Mouse (Mus musculus): ENCODE measurements around the gene Snx9. TPM values are rescaled to one million over a fixed set of nuclear protein-coding genes. Genes with fewer than 3 reads are reported as not detected.

The Snx9 gene
- polyA plus RNA-seq, 1 experiment from 2014 or later = 6.1 TPM

GRCm38 (mm10) chr17:5893574-5894148 lies 52.5 kb downstream of the Snx9 start:
- Histone ChIP-seq H3K4me1 (ENCODE audit: control insufficient read depth, insufficient read depth, low read depth, low read length) (no peaks in the 10 kb centered on the region), H3K9me3 (ENCODE audit: control insufficient read depth, low read length) (no peaks in the 10 kb centered on the region), H3K36me3 (ENCODE audit: control insufficient read depth, insufficient read depth, low read length) (no peaks in the 10 kb centered on the region), H3K4me3 (ENCODE audit: low read length) (no peak overlapping the region), H3K27me3 (replicated peaks; ENCODE audit: control insufficient read depth, insufficient read depth, low read length) (no peaks in the 10 kb centered on the region), H3K9ac (ENCODE audit: low read depth, low read length) (no peak overlapping the region), H3K27ac (ENCODE audit: low read depth, low read length) (no peak overlapping the region), H3K4me2 (ENCODE audit: low read length) (no peak overlapping the region)
- no peak for ATAC-seq
- 75% methylated on average over 7 of the region's 7 CpGs for WGBS

GRCm38 (mm10) chr17:5896066-5896465 lies 54.9 kb downstream of the Snx9 start:
- no peaks in the 10 kb centered on the region for H3K36me3 ChIP-seq (ENCODE audit: control insufficient read depth, insufficient read depth, low read length)
- no peak overlapping the region for H3K4me2 ChIP-seq (ENCODE audit: low read length)
- no peaks in the 10 kb centered on the region for H3K27me3 ChIP-seq (replicated peaks; ENCODE audit: control insufficient read depth, insufficient read depth, low read length)
- no peak for ATAC-seq
- H3K4me3 ChIP-seq (ENCODE audit: low read length) = no peak overlapping the region
- 71% methylated on average over 4 of the region's 4 CpGs for WGBS
- no peak overlapping the region for H3K27ac ChIP-seq (ENCODE audit: low read depth, low read length)
- no peaks in the 10 kb centered on the region for H3K9me3 ChIP-seq (ENCODE audit: control insufficient read depth, low read length)
- no peak overlapping the region for H3K9ac ChIP-seq (ENCODE audit: low read depth, low read length)
- no peaks in the 10 kb centered on the region for H3K4me1 ChIP-seq (ENCODE audit: control insufficient read depth, insufficient read depth, low read depth, low read length)

- no peak for ATAC-seq
- no peaks in the 10 kb centered on the region for H3K9me3 ChIP-seq (ENCODE audit: control insufficient read depth, low read length)
- no peaks in the 10 kb centered on the region for H3K36me3 ChIP-seq (ENCODE audit: control insufficient read depth, insufficient read depth, low read length)
- WGBS = 89% methylated on average over 7 of the region's 7 CpGs
- H3K4me2 ChIP-seq (ENCODE audit: low read length) = no peak overlapping the region
- H3K9ac ChIP-seq (ENCODE audit: low read depth, low read length) = no peak overlapping the region
- H3K4me3 ChIP-seq (ENCODE audit: low read length) = no peak overlapping the region
- H3K4me1 ChIP-seq (ENCODE audit: control insufficient read depth, insufficient read depth, low read depth, low read length) = no peaks in the 10 kb centered on the region
- no peaks in the 10 kb centered on the region for H3K27me3 ChIP-seq (replicated peaks; ENCODE audit: control insufficient read depth, insufficient read depth, low read length)
- no peak overlapping the region for H3K27ac ChIP-seq (ENCODE audit: low read depth, low read length)
Measured at GRCm38 (mm10) chr17:5896607-5897006, 55.5 kb downstream of the Snx9 start.

GRCm38 (mm10) chr17:5897326-5898200 lies 56.4 kb downstream of the Snx9 start:
- H3K4me3 ChIP-seq (ENCODE audit: low read length) = no peak overlapping the region
- no peaks in the 10 kb centered on the region for H3K4me1 ChIP-seq (ENCODE audit: control insufficient read depth, insufficient read depth, low read depth, low read length)
- no peaks in the 10 kb centered on the region for H3K36me3 ChIP-seq (ENCODE audit: control insufficient read depth, insufficient read depth, low read length)
- no peaks in the 10 kb centered on the region for H3K9me3 ChIP-seq (ENCODE audit: control insufficient read depth, low read length)
- H3K27me3 ChIP-seq (replicated peaks; ENCODE audit: control insufficient read depth, insufficient read depth, low read length) = no peaks in the 10 kb centered on the region
- no peak for ATAC-seq
- H3K4me2 ChIP-seq (ENCODE audit: low read length) = no peak overlapping the region
- WGBS = 94% methylated on average over 17 of the region's 17 CpGs
- no peak overlapping the region for H3K9ac ChIP-seq (ENCODE audit: low read depth, low read length)
- H3K27ac ChIP-seq (ENCODE audit: low read depth, low read length) = no peak overlapping the region

- H3K9me3 ChIP-seq (ENCODE audit: control insufficient read depth, low read length) = no peaks in the 10 kb centered on the region
- no peaks in the 10 kb centered on the region for H3K4me1 ChIP-seq (ENCODE audit: control insufficient read depth, insufficient read depth, low read depth, low read length)
- H3K4me3 ChIP-seq (ENCODE audit: low read length) = no peak overlapping the region
- no peak overlapping the region for H3K27ac ChIP-seq (ENCODE audit: low read depth, low read length)
- H3K4me2 ChIP-seq (ENCODE audit: low read length) = no peak overlapping the region
- H3K9ac ChIP-seq (ENCODE audit: low read depth, low read length) = no peak overlapping the region
- H3K27me3 ChIP-seq (replicated peaks; ENCODE audit: control insufficient read depth, insufficient read depth, low read length) = no peaks in the 10 kb centered on the region
- no peaks in the 10 kb centered on the region for H3K36me3 ChIP-seq (ENCODE audit: control insufficient read depth, insufficient read depth, low read length)
- ATAC-seq = no peak
- 93% methylated on average over 6 of the region's 6 CpGs for WGBS
Measured at GRCm38 (mm10) chr17:5899251-5899650, 58.1 kb downstream of the Snx9 start.

GRCm38 (mm10) chr17:5901381-5901780 lies 60.3 kb downstream of the Snx9 start:
- no peaks in the 10 kb centered on the region for H3K27me3 ChIP-seq (replicated peaks; ENCODE audit: control insufficient read depth, insufficient read depth, low read length)
- H3K9me3 ChIP-seq (ENCODE audit: control insufficient read depth, low read length) = no peaks in the 10 kb centered on the region
- ATAC-seq = no peak
- H3K9ac ChIP-seq (ENCODE audit: low read depth, low read length) = no peak overlapping the region
- no peaks in the 10 kb centered on the region for H3K36me3 ChIP-seq (ENCODE audit: control insufficient read depth, insufficient read depth, low read length)
- WGBS = 80% methylated on average over 5 of the region's 5 CpGs
- H3K27ac ChIP-seq (ENCODE audit: low read depth, low read length) = no peak overlapping the region
- H3K4me1 ChIP-seq (ENCODE audit: control insufficient read depth, insufficient read depth, low read depth, low read length) = no peaks in the 10 kb centered on the region
- H3K4me3 ChIP-seq (ENCODE audit: low read length) = no peak overlapping the region
- H3K4me2 ChIP-seq (ENCODE audit: low read length) = no peak overlapping the region

GRCm38 (mm10) chr17:5903630-5904301 lies 62.6 kb downstream of the Snx9 start:
- no peaks in the 10 kb centered on the region for H3K27me3 ChIP-seq (replicated peaks; ENCODE audit: control insufficient read depth, insufficient read depth, low read length)
- H3K27ac ChIP-seq (ENCODE audit: low read depth, low read length) = no peak overlapping the region
- WGBS = 84% methylated on average over 6 of the region's 6 CpGs
- no peak overlapping the region for H3K4me3 ChIP-seq (ENCODE audit: low read length)
- no peaks in the 10 kb centered on the region for H3K9me3 ChIP-seq (ENCODE audit: control insufficient read depth, low read length)
- no peak for ATAC-seq
- no peak overlapping the region for H3K9ac ChIP-seq (ENCODE audit: low read depth, low read length)
- H3K36me3 ChIP-seq (ENCODE audit: control insufficient read depth, insufficient read depth, low read length) = no peaks in the 10 kb centered on the region
- H3K4me1 ChIP-seq (ENCODE audit: control insufficient read depth, insufficient read depth, low read depth, low read length) = no peaks in the 10 kb centered on the region
- no peak overlapping the region for H3K4me2 ChIP-seq (ENCODE audit: low read length)

GRCm38 (mm10) chr17:5909681-5910080 lies 68.6 kb downstream of the Snx9 start:
- H3K4me3 ChIP-seq (ENCODE audit: low read length) = no peak overlapping the region
- H3K36me3 ChIP-seq (ENCODE audit: control insufficient read depth, insufficient read depth, low read length) = no peaks in the 10 kb centered on the region
- ATAC-seq = no peak
- no peak overlapping the region for H3K4me2 ChIP-seq (ENCODE audit: low read length)
- 95% methylated on average over 4 of the region's 4 CpGs for WGBS
- no peaks in the 10 kb centered on the region for H3K9me3 ChIP-seq (ENCODE audit: control insufficient read depth, low read length)
- H3K27ac ChIP-seq (ENCODE audit: low read depth, low read length) = no peak overlapping the region
- no peak overlapping the region for H3K9ac ChIP-seq (ENCODE audit: low read depth, low read length)
- H3K4me1 ChIP-seq (ENCODE audit: control insufficient read depth, insufficient read depth, low read depth, low read length) = no peaks in the 10 kb centered on the region
- H3K27me3 ChIP-seq (replicated peaks; ENCODE audit: control insufficient read depth, insufficient read depth, low read length) = no peaks in the 10 kb centered on the region

- H3K4me1 ChIP-seq (ENCODE audit: control insufficient read depth, insufficient read depth, low read depth, low read length) = no peaks in the 10 kb centered on the region
- WGBS = 75% methylated on average over 12 of the region's 12 CpGs
- H3K9me3 ChIP-seq (ENCODE audit: control insufficient read depth, low read length) = no peaks in the 10 kb centered on the region
- peak; percentile 92 for ATAC-seq
- H3K9ac ChIP-seq (ENCODE audit: low read depth, low read length) = no peak overlapping the region
- no peak overlapping the region for H3K4me2 ChIP-seq (ENCODE audit: low read length)
- no peak overlapping the region for H3K27ac ChIP-seq (ENCODE audit: low read depth, low read length)
- no peaks in the 10 kb centered on the region for H3K36me3 ChIP-seq (ENCODE audit: control insufficient read depth, insufficient read depth, low read length)
- no peak overlapping the region for H3K4me3 ChIP-seq (ENCODE audit: low read length)
- no peaks in the 10 kb centered on the region for H3K27me3 ChIP-seq (replicated peaks; ENCODE audit: control insufficient read depth, insufficient read depth, low read length)
Measured at GRCm38 (mm10) chr17:5911591-5911990, 70.5 kb downstream of the Snx9 start.

Data from hindbrain, embryonic 16.5 days (tissue).